Mouse (Mus musculus): ENCODE data around the gene Vps11.

DNA sequence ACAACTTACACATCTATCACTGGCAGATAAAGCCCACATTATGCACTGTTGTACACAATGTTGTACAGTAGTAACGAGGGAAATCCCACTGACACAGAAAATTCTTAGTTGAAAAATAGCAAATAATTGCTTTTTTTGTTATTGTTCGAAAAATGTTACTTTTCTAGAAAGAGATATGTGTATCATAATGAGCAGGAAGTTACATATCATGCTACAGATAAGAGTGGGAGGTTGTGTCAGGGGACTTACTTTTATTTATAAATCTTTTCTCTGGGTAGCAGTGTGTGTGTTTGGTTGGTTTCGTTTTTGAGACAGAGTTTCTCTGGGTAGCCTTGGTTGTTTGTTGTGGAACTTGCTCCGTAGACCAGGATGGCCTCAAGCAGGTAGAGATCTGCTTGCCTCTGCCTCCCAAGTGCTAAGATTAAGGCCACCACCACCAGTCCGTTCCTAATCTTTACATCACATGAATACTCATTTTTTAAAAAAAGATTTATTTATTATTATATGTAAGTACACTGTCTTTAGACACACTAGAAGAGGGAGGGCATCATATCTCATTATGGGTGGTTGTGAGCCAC lies 16.8 kb upstream of the Vps11 start:
- TF ChIP-seq CTCF (IDR thresholded peaks at IDR 0.05): no peak
- no peak for TF ChIP-seq POLR2A (IDR thresholded peaks at IDR 0.05; ENCODE audit: insufficient read depth, low read depth, low read length)

Data from heart, adult 2 months (tissue).